Mouse (Mus musculus) common myeloid progenitor, adult 5-6 weeks (primary cell): ENCODE measurements at regions not wholly inside any gene's neighbourhood (a gene's known extent, or its start where the extent isn't known, plus 50 kb on each side); places are given as distances from the start of the nearest gene placed in this dataset.
A peak's percentile ranks its signal among the peaks of the same experiment; 100 is the strongest.

Experiments used
- ATAC-seq: replicated peaks from 2 replicates; pipeline ENCODE4 v1.8.0; 2016; ENCODE audit warnings: low read depth, mild to moderate bottlenecking, moderate TSS enrichment, inconsistent platforms; ENCODE audit not compliant: poor library complexity, severe bottlenecking

- no peak for ATAC-seq
These were observed 149.2 kb downstream of the Tinag start for GRCm38 (mm10) chr9:76896347-76896746.

GRCm38 (mm10) chr9:76881830-76882229, 163.8 kb downstream of the Tinag start:
- ATAC-seq, result peak; percentile 52

GRCm38 (mm10) chr9:76876020-76876419, 169.6 kb downstream of the Tinag start:
- peak; percentile 72 for ATAC-seq

GRCm38 (mm10) chr9:76872418-76872817, 173.2 kb downstream of the Tinag start:
- no peak for ATAC-seq

- ATAC-seq, result peak; percentile 76
These were observed 176.0 kb downstream of the Tinag start for GRCm38 (mm10) chr9:76869635-76870034.

GRCm38 (mm10) chr9:76868633-76869032, 177.0 kb downstream of the Tinag start:
- ATAC-seq, result no peak

GRCm38 (mm10) chr9:76822173-76822572, 223.4 kb downstream of the Tinag start:
- ATAC-seq, result no peak

- no peak for ATAC-seq
These were observed 228.0 kb upstream of the Fam83b start for GRCm38 (mm10) chr9:76794951-76795350.

- ATAC-seq, result no peak
These were observed 221.7 kb upstream of the Fam83b start for GRCm38 (mm10) chr9:76788654-76789053.
